Mouse (Mus musculus): Measurements from ENCODE around the gene Ly6g5b.

DNA sequence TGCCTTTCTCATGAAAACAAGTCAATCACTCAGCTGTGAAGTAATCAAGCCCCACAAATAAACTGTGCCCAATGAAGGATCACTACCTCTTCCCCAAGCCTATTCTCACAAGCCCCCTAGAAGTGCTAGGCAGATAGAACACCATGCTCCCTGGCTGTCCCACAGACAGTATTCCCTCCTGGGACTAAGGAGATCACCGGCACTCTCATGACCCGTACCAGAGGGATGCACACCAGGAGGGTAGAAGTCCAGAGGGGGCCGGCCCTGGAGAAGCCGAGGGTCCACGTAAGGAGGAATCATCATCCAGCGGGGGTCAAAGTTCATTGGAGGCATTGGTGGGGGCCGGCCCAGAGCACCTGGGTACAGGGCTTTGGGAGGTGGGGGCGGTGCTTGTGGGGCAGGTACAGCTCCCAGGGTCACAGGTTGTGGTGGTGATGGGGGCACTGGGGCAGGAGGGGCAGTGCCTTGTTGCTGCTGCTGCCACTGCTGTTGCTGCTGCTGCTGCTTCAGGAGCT lies 42.5 kb upstream of the Ly6g5b start:
- TF ChIP-seq TAL1 (IDR thresholded peaks at IDR 0.05; ENCODE audit: low read length) = no peak
- TF ChIP-seq GATA1 (IDR thresholded peaks at IDR 0.05; ENCODE audit: low read length) = no peak

Measured in erythroblast, embryonic 14.5 days (primary cell).